Mouse (Mus musculus) gastrocnemius, adult 18-20 months (tissue): ENCODE measurements around the gene Limch1. TPM values are rescaled to one million over a fixed set of nuclear protein-coding genes. Genes with fewer than 3 reads are reported as not detected.
A peak's percentile ranks its signal among the peaks of the same experiment; 100 is the strongest.

Experiments
- DNase-seq: peaks from one replicate; pipeline ENCODE4 v3.0.0; 2021; ENCODE audit warnings: low spot score
- total RNA-seq, 2 experiments: library from RNA; stranded (reverse); gene quantifications; 2 replicates each; pipeline ENCODE4 v1.2.3; 2021

The Limch1 gene
- total RNA-seq, 2 experiments from 2014 or later, result 111 to 119 TPM

- no peak for DNase-seq
These were observed 222.0 kb downstream of the Limch1 start for GRCm38 (mm10) chr5:66967646-66968045.

GRCm38 (mm10) chr5:66968059-66968833 lies 222.6 kb downstream of the Limch1 start:
- no peak for DNase-seq

DNA sequence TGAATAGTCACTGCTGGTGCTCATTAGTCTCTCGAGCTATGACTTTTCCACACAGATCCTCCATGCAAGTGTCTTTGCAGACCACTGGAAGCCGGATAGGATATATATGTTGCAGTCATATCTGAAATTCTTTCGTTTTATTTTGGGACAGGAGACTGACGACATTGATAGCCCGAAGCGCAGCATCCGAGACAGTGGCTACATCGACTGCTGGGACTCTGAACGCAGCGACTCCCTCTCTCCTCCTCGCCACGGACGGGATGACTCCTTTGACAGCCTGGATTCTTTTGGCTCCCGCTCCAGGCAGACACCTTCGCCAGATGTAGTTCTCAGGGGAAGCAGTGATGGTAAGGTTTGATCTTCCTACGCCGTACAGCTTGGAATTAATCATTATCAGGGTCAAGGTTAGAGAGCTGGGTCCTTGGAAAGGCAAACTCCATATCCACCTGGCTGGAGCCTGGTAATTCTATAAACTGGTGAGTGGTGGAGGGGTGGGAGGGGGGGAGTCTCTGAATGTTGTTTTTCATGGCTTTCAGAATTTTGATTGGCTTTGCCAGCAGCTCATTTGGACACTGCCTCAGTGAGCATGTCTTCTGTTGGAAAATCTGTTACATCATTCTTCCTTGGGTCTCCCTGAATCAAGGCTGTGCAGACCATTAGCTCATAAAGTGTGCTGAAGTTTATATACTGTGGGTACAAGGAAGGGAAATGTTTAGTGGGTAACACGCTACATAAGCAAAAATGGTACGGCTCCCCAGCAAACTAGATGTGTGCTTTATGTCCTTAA lies 223.5 kb downstream of the Limch1 start:
- DNase-seq, result no peak

DNA sequence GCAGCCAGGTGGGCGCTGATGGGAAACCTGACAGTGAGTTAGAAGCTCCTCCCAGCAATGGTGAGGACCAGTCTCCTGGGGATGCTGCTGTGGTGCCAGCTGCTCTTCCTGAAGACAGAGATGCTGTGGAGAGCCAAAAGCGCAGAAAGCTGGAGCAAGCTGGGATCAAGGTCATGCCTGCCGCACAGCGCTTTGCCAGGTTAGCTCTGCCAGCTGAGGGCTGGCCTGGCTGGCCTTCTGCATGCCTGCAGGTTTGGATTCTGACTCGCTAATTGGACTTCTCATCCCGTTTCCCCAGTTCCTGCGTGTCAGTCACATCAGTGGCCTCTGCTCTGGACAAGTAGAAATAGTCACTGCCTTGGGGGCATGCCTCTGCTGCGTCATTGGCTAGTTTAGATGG lies 230.0 kb downstream of the Limch1 start:
- peak; percentile 33 for DNase-seq

- peak; percentile 84 for DNase-seq
These were observed 233.9 kb downstream of the Limch1 start for GRCm38 (mm10) chr5:66979332-66980218.

DNA sequence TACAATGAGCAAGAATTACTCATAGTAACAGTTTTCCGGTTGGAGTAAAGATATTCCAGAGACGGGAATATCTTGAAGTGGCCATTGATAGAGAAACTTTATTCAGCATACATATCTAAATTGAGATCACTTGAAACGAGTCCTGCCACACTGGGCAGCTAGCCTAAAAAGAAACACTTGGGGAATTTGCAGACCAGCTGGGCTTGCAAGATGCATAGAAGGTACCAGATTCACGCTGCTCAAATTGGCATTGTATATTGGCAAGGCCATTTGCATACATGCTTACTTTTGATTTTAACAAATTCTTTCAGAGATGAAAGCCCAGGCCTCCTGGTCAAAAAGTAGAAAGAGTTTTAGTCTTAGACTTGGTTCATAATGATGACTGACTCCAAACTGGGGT lies 235.2 kb downstream of the Limch1 start:
- DNase-seq, result no peak

GRCm38 (mm10) chr5:66983104-66983503 lies 237.5 kb downstream of the Limch1 start:
- DNase-seq, result no peak

DNA sequence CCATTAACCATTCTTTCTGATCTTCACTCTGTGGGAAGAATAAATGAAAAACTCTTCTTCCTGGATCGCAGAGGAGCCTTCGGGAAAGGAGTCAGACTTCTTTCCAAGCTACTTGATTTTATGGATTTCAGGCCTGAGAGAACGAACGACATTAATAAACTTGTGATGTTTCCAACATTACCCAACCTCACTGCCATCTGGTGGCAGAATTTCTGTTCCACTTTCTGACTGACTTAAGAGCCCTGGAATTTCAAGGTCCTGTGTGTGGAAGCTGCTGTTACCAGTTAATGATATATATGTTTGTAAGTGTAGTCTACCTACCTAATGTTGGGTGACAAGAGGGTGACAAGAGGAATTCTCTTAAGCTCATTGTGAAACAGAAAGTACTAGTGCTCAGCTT lies 243.3 kb downstream of the Limch1 start:
- peak; percentile 21 for DNase-seq

DNA sequence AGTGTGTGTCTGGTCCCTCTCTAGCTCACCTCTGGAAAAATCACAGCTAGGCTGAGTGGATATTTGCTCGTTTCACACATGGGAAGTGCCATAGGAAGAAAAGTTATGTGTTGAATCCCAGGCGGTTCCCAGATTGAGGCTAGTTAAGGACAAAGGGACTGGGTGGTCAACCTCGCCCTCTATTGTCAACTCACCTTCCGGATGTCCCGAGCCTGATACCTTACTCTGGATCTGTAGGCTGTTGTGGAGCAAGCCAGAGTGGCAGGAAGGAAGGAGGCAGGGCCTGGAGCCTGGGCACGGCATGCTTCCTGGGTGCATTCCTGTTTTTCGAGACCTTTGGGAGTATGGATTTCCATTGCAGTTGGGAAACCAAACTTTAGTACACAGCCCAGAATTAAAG lies 243.9 kb downstream of the Limch1 start:
- no peak for DNase-seq

DNA sequence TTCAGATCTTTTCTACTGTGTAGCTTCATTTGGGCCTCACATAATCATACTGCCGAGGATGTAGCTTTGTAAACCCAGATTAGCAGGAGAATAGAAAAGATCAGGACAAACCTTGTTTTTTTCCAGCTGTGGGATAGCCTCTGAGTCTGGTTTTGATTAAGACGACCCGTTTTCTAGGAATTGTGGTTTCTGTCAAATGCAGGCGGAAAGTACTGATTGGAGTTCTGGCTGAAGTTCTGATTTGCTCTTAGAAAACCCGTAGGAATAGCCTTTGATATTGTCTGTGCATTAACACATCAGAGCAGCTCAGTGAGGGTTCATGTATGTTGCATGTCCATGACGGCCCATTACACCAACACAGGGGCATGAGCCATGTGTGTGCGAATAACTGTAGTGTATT lies 246.8 kb downstream of the Limch1 start:
- no peak for DNase-seq

GRCm38 (mm10) chr5:66993076-66993475 lies 247.4 kb downstream of the Limch1 start:
- DNase-seq, result no peak

DNA sequence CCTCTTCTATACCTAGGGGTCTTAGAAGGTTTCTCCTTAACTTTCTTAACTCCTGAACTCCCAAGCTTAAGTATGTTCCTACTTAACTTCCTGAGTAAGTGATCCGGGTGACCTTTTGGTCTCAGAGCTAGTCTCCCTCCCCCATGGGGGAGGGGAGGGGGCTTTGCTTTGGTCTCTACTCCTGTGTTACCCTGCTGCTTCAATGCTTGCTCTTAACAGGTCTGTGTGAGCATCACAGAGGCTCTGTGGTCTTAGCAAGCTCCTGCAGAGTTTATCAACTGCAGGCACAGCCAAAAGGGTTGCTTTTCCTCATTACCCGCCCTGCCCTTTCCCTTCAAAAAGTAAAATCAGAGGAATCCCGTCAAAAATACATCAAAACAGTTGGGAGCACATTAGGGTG lies 250.5 kb downstream of the Limch1 start:
- no peak for DNase-seq

GRCm38 (mm10) chr5:66996886-66997599 lies 251.4 kb downstream of the Limch1 start:
- peak; percentile 62 for DNase-seq

- DNase-seq, result no peak
These were observed 251.9 kb downstream of the Limch1 start for GRCm38 (mm10) chr5:66997600-66997930.

- DNase-seq, result no peak
These were observed 252.7 kb downstream of the Limch1 start for GRCm38 (mm10) chr5:66998341-66998740.

DNA sequence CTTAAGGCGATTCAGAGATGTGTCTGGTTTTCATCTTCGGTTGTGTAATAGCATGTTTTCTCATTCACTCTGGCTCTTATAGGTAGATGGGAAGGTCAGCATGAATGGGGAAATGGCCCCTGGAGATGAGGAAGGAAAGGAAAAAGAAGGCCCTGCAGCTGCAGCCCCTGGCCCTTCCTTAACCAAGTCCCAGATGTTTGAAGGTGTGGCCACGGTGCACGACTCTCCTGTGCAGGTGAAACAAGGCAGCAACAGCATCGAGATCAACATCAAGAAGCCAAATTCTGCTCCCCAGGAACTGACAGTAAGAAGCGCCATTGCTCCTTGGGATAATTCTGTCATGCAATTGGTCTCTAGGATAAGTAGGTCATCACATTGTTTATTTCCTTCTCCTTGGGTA lies 256.7 kb downstream of the Limch1 start:
- no peak for DNase-seq

DNA sequence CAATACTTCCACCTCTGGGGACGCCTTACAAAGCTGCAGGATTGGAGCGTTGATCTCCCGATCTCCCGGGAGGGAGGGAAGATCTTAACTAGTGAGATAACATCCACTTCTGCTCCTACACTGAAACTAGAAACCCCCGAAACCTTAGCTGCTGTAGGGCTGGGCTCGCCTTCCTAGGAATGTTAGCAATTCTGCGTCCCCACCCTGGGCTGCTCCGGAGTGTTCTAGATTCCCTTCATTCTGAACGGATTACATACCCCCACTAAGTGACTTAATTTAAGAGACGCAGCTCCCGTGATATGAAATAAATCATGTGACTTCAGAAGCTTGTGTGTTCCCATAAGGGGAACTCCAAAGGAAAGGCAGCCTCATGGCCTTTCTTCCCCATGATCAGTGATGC lies 259.0 kb downstream of the Limch1 start:
- no peak for DNase-seq

DNA sequence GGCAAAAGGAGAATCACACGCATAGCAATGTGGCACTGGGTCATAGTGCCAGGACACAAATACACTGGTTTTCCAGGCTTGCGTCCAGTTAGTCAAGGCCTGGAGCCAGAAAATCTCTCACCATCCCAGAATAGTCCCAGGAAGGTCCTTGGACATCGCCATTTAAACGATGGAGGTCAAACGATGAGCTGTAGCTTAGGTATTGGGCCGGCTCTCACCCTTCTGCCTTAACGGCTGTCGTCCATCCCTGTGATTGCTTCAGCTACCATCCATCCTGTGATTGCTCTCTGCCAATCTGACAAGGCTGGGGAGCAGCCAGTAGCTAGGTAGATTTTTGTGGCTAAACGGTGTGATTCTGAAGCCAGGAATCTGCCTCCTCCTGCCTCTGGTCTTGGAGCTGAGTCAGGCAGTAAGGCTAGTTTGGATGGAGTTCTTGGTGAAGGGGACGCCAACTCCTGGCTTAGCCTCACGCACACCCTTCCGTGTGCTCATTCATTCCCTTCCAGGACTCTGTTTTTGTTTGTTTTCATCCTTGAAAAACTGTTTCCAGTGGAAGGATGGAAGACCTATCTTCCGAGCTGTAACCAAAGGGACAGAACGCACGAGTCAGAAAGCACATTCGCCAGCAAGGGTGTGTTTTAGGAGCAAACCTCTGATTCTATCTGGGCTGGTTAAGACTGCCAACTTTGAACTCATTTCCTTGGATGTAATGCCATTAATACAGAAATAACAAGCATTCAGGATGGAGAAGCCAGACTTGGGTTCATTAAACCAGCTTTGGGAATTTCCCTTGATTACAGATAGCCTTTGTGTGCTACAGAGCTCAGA lies 265.6 kb downstream of the Limch1 start:
- peak; percentile 91 for DNase-seq

GRCm38 (mm10) chr5:67011985-67012384 lies 266.4 kb downstream of the Limch1 start:
- no peak for DNase-seq

DNA sequence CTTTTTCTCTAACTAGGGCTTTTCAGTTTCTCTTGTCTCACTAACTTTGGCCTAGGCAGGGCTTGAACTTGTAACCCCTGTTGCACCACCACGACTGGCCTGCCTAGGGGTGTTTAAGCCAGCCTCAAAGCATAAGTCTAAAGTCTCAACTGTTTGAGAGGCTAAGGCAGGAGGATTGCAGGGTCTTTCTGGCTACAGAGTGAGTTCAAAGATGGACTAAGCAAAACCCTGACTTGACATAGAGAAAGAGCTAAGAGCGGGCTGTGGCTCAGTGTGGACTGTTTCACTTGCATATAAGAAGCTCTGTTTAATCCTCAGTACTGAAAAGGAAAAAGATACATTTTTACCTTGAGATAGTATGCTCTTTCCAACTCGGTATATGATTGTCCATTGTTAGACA lies 268.3 kb downstream of the Limch1 start:
- DNase-seq, result no peak
